13 mouse cellular contexts compared by ENCODE assay signal in genomic region chr5:135109976-135110375, GRCm38 (mm10). TPM values are rescaled to one million over a fixed set of nuclear protein-coding genes. Genes with fewer than 3 reads are reported as not detected.
"Had no signal": no experiment of that assay in that cellular context is flagged by ENCODE, and none has a peak within 500 bp of the region (broad histone marks: within the 10 kb centered on the region; RNA-seq: fewer than 3 reads in every experiment).

No protein-coding gene starts in this region.

- H3K27ac ChIP-seq: intestine, embryonic 15.5 days; limb, embryonic 15.5 days; liver, embryonic 13.5 days; midbrain, embryonic 13.5 days; neural tube, embryonic 15.5 days; stomach, postnatal 0 days had no signal

- ATAC-seq: intestine, embryonic 15.5 days; midbrain, embryonic 13.5 days had no signal

- DNase-seq: layer of hippocampus, postnatal 36 days; liver, embryonic 13.5 days; lung, adult 18-20 months; right cerebral cortex, adult 18-20 months; right cerebral cortex, postnatal 25 days; thymus, postnatal 14 days had no signal

- H3K9ac ChIP-seq: intestine, embryonic 15.5 days; limb, embryonic 15.5 days; liver, embryonic 13.5 days; midbrain, embryonic 13.5 days; neural tube, embryonic 15.5 days had no signal

- H3K9me3 ChIP-seq: intestine, embryonic 15.5 days; limb, embryonic 15.5 days; liver, embryonic 13.5 days; midbrain, embryonic 13.5 days; neural tube, embryonic 15.5 days had no signal

- H3K4me3 ChIP-seq: intestine, embryonic 15.5 days; limb, embryonic 15.5 days; liver, embryonic 13.5 days; midbrain, embryonic 13.5 days; myocyte; neural tube, embryonic 15.5 days had no signal

- H3K4me2 ChIP-seq: intestine, embryonic 15.5 days; limb, embryonic 15.5 days; midbrain, embryonic 13.5 days; neural tube, embryonic 15.5 days had no signal

- H3K36me3 ChIP-seq: intestine, embryonic 15.5 days; limb, embryonic 15.5 days; midbrain, embryonic 13.5 days; neural tube, embryonic 15.5 days had no signal

RNA-seq across cellular contexts. Expression of gene Mlxipl, which starts 20.3 kb away (rescaled TPM):
- total RNA-seq: megakaryocyte-erythroid progenitor cell, adult 5-6 weeks had no signal
- polyA plus RNA-seq: myocyte had no signal

RNA-seq across cellular contexts. Expression of gene Vps37d, which starts 31.9 kb away (rescaled TPM):
- total RNA-seq: megakaryocyte-erythroid progenitor cell, adult 5-6 weeks had no signal
